Mouse (Mus musculus) forebrain, postnatal 0 days (tissue): ENCODE measurements at regions not wholly inside any gene's neighbourhood (a gene's known extent, or its start where the extent isn't known, plus 50 kb on each side); places are given as distances from the start of the nearest gene placed in this dataset.
A peak's percentile ranks its signal among the peaks of the same experiment; 100 is the strongest.

Experiments
- ATAC-seq: fragments of 200-750 bp; cut with Nextera tagmentation; 2 replicates; pipeline ENCODE4 v1.8.0; 2017; ENCODE audit warnings: mild to moderate bottlenecking, moderate library complexity
- DNase-seq: peaks from one replicate; pipeline ENCODE4 v3.0.0-alpha.2; 2015
- H3K27ac ChIP-seq: fragments of 300-500 bp; sonication (generic); 2 replicates; pipeline ENCODE4 v1.5.1; 2014; ENCODE audit warnings: low read depth, mild to moderate bottlenecking, antibody characterized with exemption, low read length, moderate library complexity, mixed read lengths
- H3K27me3 ChIP-seq: fragments of 300-500 bp; sonication (generic); 2 replicates; pipeline ENCODE4 v1.6.1; 2014; ENCODE audit warnings: mild to moderate bottlenecking, low read length, mixed read lengths; ENCODE audit not compliant: insufficient read depth
- H3K36me3 ChIP-seq: fragments of 300-500 bp; sonication (generic); 2 replicates; pipeline ENCODE4 v1.6.1; 2014; ENCODE audit warnings: mild to moderate bottlenecking, moderate library complexity; ENCODE audit not compliant: insufficient read depth
- H3K4me1 ChIP-seq: fragments of 300-500 bp; sonication (generic); 2 replicates; pipeline ENCODE4 v1.6.1; 2014; ENCODE audit warnings: antibody characterized with exemption; ENCODE audit not compliant: insufficient read depth
- H3K4me2 ChIP-seq: fragments of 300-500 bp; sonication (generic); 2 replicates; pipeline ENCODE4 v1.6.1; 2014; ENCODE audit warnings: low read depth, mild to moderate bottlenecking, moderate library complexity
- H3K4me3 ChIP-seq: fragments of 300-500 bp; sonication (generic); 2 replicates; pipeline ENCODE4 v1.5.1; 2014; ENCODE audit warnings: low read depth, low read length, mixed read lengths
- H3K9ac ChIP-seq: fragments of 300-500 bp; sonication (generic); 2 replicates; pipeline ENCODE4 v1.6.1; 2014; ENCODE audit warnings: mild to moderate bottlenecking
- H3K9me3 ChIP-seq: fragments of 300-500 bp; sonication (generic); 2 replicates; pipeline ENCODE4 v1.6.1; 2016; ENCODE audit warnings: low read length
- CTCF ChIP-seq: sonication (generic); IDR thresholded peaks from 2 replicates; pipeline ENCODE4 v1.5.1; 2016; ENCODE audit warnings: antibody characterized with exemption, control low read depth, low read depth
- WGBS: fragments of 180-500 bp; shearing (Covaris S2); extraction: QIAGEN DNeasy Blood & Tissue Kit; methylation state at CpG from one replicate; pipeline ENCODE4 v1.1.7; 2014; 5-methylcytosine and 5-hydroxymethylcytosine counted together

GRCm38 (mm10) chr10:15487367-15487766, 769.4 kb upstream of the Gje1 start:
- Histone ChIP-seq H3K9me3 (no peaks in the 10 kb centered on the region), H3K36me3 (no peaks in the 10 kb centered on the region), H3K4me2 (no peak overlapping the region), H3K4me3 (no peak overlapping the region), H3K4me1 (no peaks in the 10 kb centered on the region), H3K27ac (no peak overlapping the region), H3K27me3 (no peaks in the 10 kb centered on the region), H3K9ac (no peak overlapping the region)
- ATAC-seq (no peak), DNase-seq (no peak)
- 99% methylated on average over 2 of the region's 2 CpGs for WGBS
- no peak for TF ChIP-seq CTCF

GRCm38 (mm10) chr10:15443281-15443680, 725.3 kb upstream of the Gje1 start:
- no peak overlapping the region for H3K9ac ChIP-seq
- no peaks in the 10 kb centered on the region for H3K27me3 ChIP-seq
- no peak overlapping the region for H3K4me2 ChIP-seq
- no peak overlapping the region for H3K4me3 ChIP-seq
- 78% methylated on average over 2 of the region's 2 CpGs for WGBS
- H3K36me3 ChIP-seq = no peaks in the 10 kb centered on the region
- no peaks in the 10 kb centered on the region for H3K9me3 ChIP-seq
- DNase-seq (no peak), ATAC-seq (no peak)
- TF ChIP-seq CTCF = no peak
- H3K27ac ChIP-seq = no peak overlapping the region
- H3K4me1 ChIP-seq = no peaks in the 10 kb centered on the region

- TF ChIP-seq CTCF = no peak
- no peak overlapping the region for H3K27ac ChIP-seq
- ATAC-seq = no peak
Measured at GRCm38 (mm10) chr10:15441216-15441615, 723.2 kb upstream of the Gje1 start.

GRCm38 (mm10) chr10:15426746-15427145, 708.7 kb upstream of the Gje1 start:
- no peak for ATAC-seq
- Histone ChIP-seq H3K9ac (no peak overlapping the region), H3K4me2 (no peak overlapping the region), H3K4me3 (no peak overlapping the region), H3K9me3 (no peaks in the 10 kb centered on the region), H3K4me1 (no peaks in the 10 kb centered on the region), H3K27me3 (no peaks in the 10 kb centered on the region), H3K27ac (no peak overlapping the region), H3K36me3 (no peaks in the 10 kb centered on the region)
- WGBS = 90% methylated on average over 2 of the region's 2 CpGs
- no peak for DNase-seq
- no peak for TF ChIP-seq CTCF

More at GRCm38 (mm10) chr10:15441216-15441615, 723.2 kb upstream of the Gje1 start:
- no peaks in the 10 kb centered on the region for H3K9me3 ChIP-seq
- H3K4me3 ChIP-seq = no peak overlapping the region
- H3K9ac ChIP-seq = no peak overlapping the region
- no peak overlapping the region for H3K4me2 ChIP-seq
- DNase-seq = no peak
- no peaks in the 10 kb centered on the region for H3K27me3 ChIP-seq
- no peaks in the 10 kb centered on the region for H3K36me3 ChIP-seq
- no peaks in the 10 kb centered on the region for H3K4me1 ChIP-seq
- WGBS = 58% methylated on average over 1 of the region's 1 CpGs

GRCm38 (mm10) chr10:15406211-15406610, 688.2 kb upstream of the Gje1 start:
- H3K4me2 ChIP-seq = no peak overlapping the region
- 28% methylated on average over 2 of the region's 2 CpGs for WGBS
- H3K9me3 ChIP-seq = no peaks in the 10 kb centered on the region
- no peaks in the 10 kb centered on the region for H3K27me3 ChIP-seq
- DNase-seq (peak; percentile 6), ATAC-seq (no peak)
- H3K27ac ChIP-seq = no peak overlapping the region
- H3K36me3 ChIP-seq = no peaks in the 10 kb centered on the region
- TF ChIP-seq CTCF = no peak
- H3K4me3 ChIP-seq = no peak overlapping the region
- no peaks in the 10 kb centered on the region for H3K4me1 ChIP-seq
- no peak overlapping the region for H3K9ac ChIP-seq

- Histone ChIP-seq H3K4me3 (no peak overlapping the region), H3K9me3 (no peaks in the 10 kb centered on the region), H3K36me3 (no peaks in the 10 kb centered on the region), H3K27ac (no peak overlapping the region), H3K9ac (no peak overlapping the region), H3K4me1 (no peaks in the 10 kb centered on the region), H3K4me2 (no peak overlapping the region), H3K27me3 (no peaks in the 10 kb centered on the region)
- no peak for TF ChIP-seq CTCF
- ATAC-seq (no peak), DNase-seq (no peak)
- 29% methylated on average over 3 of the region's 3 CpGs for WGBS
Measured at GRCm38 (mm10) chr10:15405706-15406105, 687.7 kb upstream of the Gje1 start.

- H3K4me1 ChIP-seq = no peaks in the 10 kb centered on the region
- no peak overlapping the region for H3K9ac ChIP-seq
- DNase-seq (no peak), ATAC-seq (no peak)
- no peak for TF ChIP-seq CTCF
- no peak overlapping the region for H3K4me3 ChIP-seq
- H3K4me2 ChIP-seq = no peak overlapping the region
- no peak overlapping the region for H3K27ac ChIP-seq
- no peaks in the 10 kb centered on the region for H3K27me3 ChIP-seq
- H3K9me3 ChIP-seq = no peaks in the 10 kb centered on the region
- H3K36me3 ChIP-seq = no peaks in the 10 kb centered on the region
Measured at GRCm38 (mm10) chr10:15399964-15400363, 682.0 kb upstream of the Gje1 start.

GRCm38 (mm10) chr10:15397114-15397513, 679.1 kb upstream of the Gje1 start:
- DNase-seq (peak; percentile 5), ATAC-seq (no peak)
- Histone ChIP-seq H3K36me3 (no peaks in the 10 kb centered on the region), H3K27ac (no peak overlapping the region), H3K27me3 (no peaks in the 10 kb centered on the region), H3K4me3 (no peak overlapping the region), H3K9ac (no peak overlapping the region), H3K4me1 (no peaks in the 10 kb centered on the region), H3K9me3 (no peaks in the 10 kb centered on the region), H3K4me2 (no peak overlapping the region)
- TF ChIP-seq CTCF = no peak
- 25% methylated on average over 1 of the region's 1 CpGs for WGBS
